Mouse (Mus musculus) midbrain, postnatal 0 days (tissue): Measurements from ENCODE around the gene Htr1a. TPM values are rescaled to one million over a fixed set of nuclear protein-coding genes. Genes with fewer than 3 reads are reported as not detected.

ENCODE experiments used
- ATAC-seq: fragments of 200-750 bp; cut with Nextera tagmentation; 2 replicates; pipeline ENCODE4 v1.8.0; 2017; ENCODE audit warnings: moderate number of reproducible peaks, mild to moderate bottlenecking, moderate TSS enrichment, moderate library complexity; ENCODE audit not compliant: low FRiP score
- DNase-seq: peaks from one replicate; pipeline ENCODE4 v3.0.0-alpha.2; 2015; ENCODE audit warnings: low spot score
- H3K27ac ChIP-seq: fragments of 300-500 bp; sonication (generic); 2 replicates; pipeline ENCODE4 v1.5.1; 2014; ENCODE audit warnings: low read depth, mild to moderate bottlenecking, low read length, mixed read lengths
- H3K27me3 ChIP-seq: fragments of 300-500 bp; sonication (generic); 2 replicates; pipeline ENCODE4 v1.6.1; 2014; ENCODE audit warnings: low read length, control low read depth, mixed read lengths; ENCODE audit not compliant: insufficient read depth
- H3K36me3 ChIP-seq: fragments of 300-500 bp; sonication (generic); 2 replicates; pipeline ENCODE4 v1.6.1; 2014; ENCODE audit warnings: low read length, control low read depth, mixed read lengths; ENCODE audit not compliant: insufficient read depth
- H3K4me1 ChIP-seq: fragments of 300-500 bp; sonication (generic); 2 replicates; pipeline ENCODE4 v1.6.1; 2014; ENCODE audit warnings: mild to moderate bottlenecking, control low read depth, antibody characterized with exemption, low read length, mixed read lengths; ENCODE audit not compliant: insufficient read depth
- H3K4me2 ChIP-seq: fragments of 300-500 bp; sonication (generic); 2 replicates; pipeline ENCODE4 v1.6.1; 2014; ENCODE audit warnings: low read depth, mild to moderate bottlenecking, low read length, mixed read lengths; ENCODE audit not compliant: poor library complexity, severe bottlenecking
- H3K4me3 ChIP-seq: fragments of 300-500 bp; sonication (generic); 2 replicates; pipeline ENCODE4 v1.5.1; 2014; ENCODE audit warnings: low read depth, mild to moderate bottlenecking, low read length, moderate library complexity
- H3K9ac ChIP-seq: fragments of 300-500 bp; sonication (generic); replicated peaks from 2 replicates; pipeline ENCODE4 v1.6.1; 2014; ENCODE audit warnings: mild to moderate bottlenecking, low read length, moderate library complexity, mixed read lengths; ENCODE audit not compliant: poor library complexity, severe bottlenecking
- H3K9me3 ChIP-seq: fragments of 300-500 bp; sonication (generic); 2 replicates; pipeline ENCODE4 v1.6.1; 2016; ENCODE audit warnings: low read length, control low read depth
- CTCF ChIP-seq: IDR thresholded peaks from 2 replicates; pipeline ENCODE4 v1.5.1; 2016; ENCODE audit warnings: antibody characterized with exemption, mild to moderate bottlenecking
- WGBS: fragments of 180-500 bp; shearing (Covaris S2); extraction: QIAGEN DNeasy Blood & Tissue Kit; methylation state at CpG from one replicate; pipeline ENCODE4 v1.1.7; 2014; 5-methylcytosine and 5-hydroxymethylcytosine counted together
- polyA plus RNA-seq: library from polyadenylated mRNA; unstranded; fragments of >200 nt; fragmentation: Nextera tagmentation; extraction: Ambion mirVana; gene quantifications from 2 replicates; pipeline ENCODE4 v1.2.1, GENCODE M21; 2015
- total RNA-seq: library from RNA; depleted of rRNA; stranded (reverse); fragments of >200 nt; gene quantifications from 2 replicates; pipeline ENCODE4 v1.2.3, GENCODE M21; 2014; rRNA removed

The Htr1a gene
- total and polyA plus RNA-seq, 2 experiments from 2014 or later, result 4.5 to 9.7 TPM

GRCm38 (mm10) chr13:105443871-105444237, 415 bp downstream of the Htr1a start:
- TF ChIP-seq CTCF, result no peak
- DNase-seq (no peak), ATAC-seq (peak; percentile 28; the same call in 1 of the 2 replicates)
- 3% methylated on average over 15 of the region's 15 CpGs for WGBS
- no peaks in the 10 kb centered on the region for H3K9me3 ChIP-seq
- no peaks in the 10 kb centered on the region for H3K36me3 ChIP-seq
- H3K27ac ChIP-seq, result no peak overlapping the region
- H3K4me1 ChIP-seq, result peaks cover 4% of the 10 kb centered on the region; the same call in 1 of the 2 replicates
- H3K27me3 ChIP-seq, result peaks cover 15% of the 10 kb centered on the region
- H3K4me3 ChIP-seq, result peak overlapping the region; percentile 50
- peak overlapping the region; percentile 95 for H3K4me2 ChIP-seq
- H3K9ac ChIP-seq, result peak overlapping the region; percentile 25; the same call in 1 of the 2 replicates

GRCm38 (mm10) chr13:105444238-105444894, 927 bp downstream of the Htr1a start:
- Histone ChIP-seq H3K9me3 (no peaks in the 10 kb centered on the region), H3K4me1 (peaks cover 4% of the 10 kb centered on the region; the same call in 1 of the 2 replicates), H3K27me3 (peaks cover 15% of the 10 kb centered on the region), H3K9ac (peak overlapping the region; percentile 25; the same call in 1 of the 2 replicates), H3K27ac (no peak overlapping the region), H3K4me3 (peak overlapping the region; percentile 50), H3K4me2 (peak overlapping the region; percentile 95), H3K36me3 (no peaks in the 10 kb centered on the region)
- peak; percentile 69 for ATAC-seq
- no peak for TF ChIP-seq CTCF
- 1% methylated on average over 39 of the region's 39 CpGs for WGBS
- peak; percentile 23 for DNase-seq

GRCm38 (mm10) chr13:105444895-105445281, 1.4 kb downstream of the Htr1a start:
- ATAC-seq, result peak; percentile 68
- no peak overlapping the region for H3K27ac ChIP-seq

GRCm38 (mm10) chr13:105446239-105446638, 2.8 kb downstream of the Htr1a start:
- peak overlapping the region; percentile 18 for H3K4me3 ChIP-seq
- H3K4me1 ChIP-seq, result peaks cover 4% of the 10 kb centered on the region; the same call in 1 of the 2 replicates
- no peak for DNase-seq
- H3K27me3 ChIP-seq, result peaks cover 15% of the 10 kb centered on the region
- no peak overlapping the region for H3K9ac ChIP-seq
- no peak for ATAC-seq
- no peak overlapping the region for H3K27ac ChIP-seq
- peak overlapping the region; percentile 34 for H3K4me2 ChIP-seq
- no peaks in the 10 kb centered on the region for H3K9me3 ChIP-seq
- peak; percentile 50 for TF ChIP-seq CTCF
- 9% methylated on average over 4 of the region's 4 CpGs for WGBS
- no peaks in the 10 kb centered on the region for H3K36me3 ChIP-seq

More at GRCm38 (mm10) chr13:105444895-105445281, 1.4 kb downstream of the Htr1a start:
- peak overlapping the region; percentile 25; the same call in 1 of the 2 replicates for H3K9ac ChIP-seq
- H3K4me3 ChIP-seq, result peak overlapping the region; percentile 50
- peak overlapping the region; percentile 95 for H3K4me2 ChIP-seq
- TF ChIP-seq CTCF, result no peak
- peak; percentile 16 for DNase-seq
- H3K36me3 ChIP-seq, result no peaks in the 10 kb centered on the region
- peaks cover 4% of the 10 kb centered on the region; the same call in 1 of the 2 replicates for H3K4me1 ChIP-seq
- H3K27me3 ChIP-seq, result peaks cover 15% of the 10 kb centered on the region
- H3K9me3 ChIP-seq, result no peaks in the 10 kb centered on the region
- WGBS, result 2% methylated on average over 26 of the region's 26 CpGs

- 46% methylated on average over 2 of the region's 2 CpGs for WGBS
These were observed 4.3 kb downstream of the Htr1a start for GRCm38 (mm10) chr13:105447695-105448094.

GRCm38 (mm10) chr13:105451536-105451935, 8.1 kb downstream of the Htr1a start:
- no peaks in the 10 kb centered on the region for H3K36me3 ChIP-seq
- 61% methylated on average over 3 of the region's 3 CpGs for WGBS
- no peak overlapping the region for H3K4me2 ChIP-seq
- no peak overlapping the region for H3K4me3 ChIP-seq
- no peak for TF ChIP-seq CTCF
- no peak overlapping the region for H3K27ac ChIP-seq
- no peaks in the 10 kb centered on the region for H3K9me3 ChIP-seq
- no peak for DNase-seq
- no peaks in the 10 kb centered on the region for H3K4me1 ChIP-seq
- peaks cover under 1% of the 10 kb centered on the region; the same call in 1 of the 2 replicates for H3K27me3 ChIP-seq
- no peak overlapping the region for H3K9ac ChIP-seq
- ATAC-seq, result no peak

More at GRCm38 (mm10) chr13:105447695-105448094, 4.3 kb downstream of the Htr1a start:
- Histone ChIP-seq H3K4me1 (peaks cover 4% of the 10 kb centered on the region; the same call in 1 of the 2 replicates), H3K4me3 (no peak overlapping the region), H3K27me3 (peaks cover 15% of the 10 kb centered on the region), H3K27ac (no peak overlapping the region), H3K4me2 (no peak overlapping the region), H3K9me3 (no peaks in the 10 kb centered on the region), H3K9ac (no peak overlapping the region), H3K36me3 (no peaks in the 10 kb centered on the region)
- no peak for ATAC-seq
- DNase-seq, result no peak
- no peak for TF ChIP-seq CTCF

Other genes starting within 250 kb of the Htr1a start
- 34.4 and 47.1 TPM in 2 replicates for gene Rnf180, start 148.8 kb upstream of the Htr1a start, total RNA-seq
- 42.7 and 44.7 TPM in 2 replicates for gene Rnf180, start 148.8 kb upstream of the Htr1a start, polyA plus RNA-seq